Mouse (Mus musculus) thymus, adult 2 months (tissue): ENCODE results near the gene Scrn1. TPM values are rescaled to one million over a fixed set of nuclear protein-coding genes. Genes with fewer than 3 reads are reported as not detected.

Experiments used
- DNase-seq: peaks from one replicate; pipeline ENCODE4 v3.0.0; 2021
- H3K27ac ChIP-seq: fragments of 200-500 bp; 2 replicates; pipeline ENCODE4 v1.5.1; 2012; ENCODE audit warnings: low read length, control low read depth; ENCODE audit not compliant: control insufficient read depth, insufficient read depth
- H3K27me3 ChIP-seq: fragments of 200-500 bp; 2 replicates; pipeline ENCODE4 v1.6.1; 2012; ENCODE audit warnings: mild to moderate bottlenecking, low read length, moderate library complexity, mixed read lengths; ENCODE audit not compliant: control insufficient read depth, insufficient read depth
- H3K36me3 ChIP-seq: fragments of 200-500 bp; 2 replicates; pipeline ENCODE4 v1.6.1; 2012; ENCODE audit warnings: mild to moderate bottlenecking, low read length, moderate library complexity; ENCODE audit not compliant: control insufficient read depth, insufficient read depth
- H3K4me1 ChIP-seq: fragments of 200-500 bp; replicated peaks from 2 replicates; pipeline ENCODE4 v1.6.1; 2012; ENCODE audit warnings: low read length; ENCODE audit not compliant: control insufficient read depth, insufficient read depth
- H3K4me3 ChIP-seq: fragments of 200-500 bp; 2 replicates; pipeline ENCODE4 v1.5.1; 2012; ENCODE audit warnings: mild to moderate bottlenecking, low read length, control low read depth, moderate library complexity; ENCODE audit not compliant: control insufficient read depth, insufficient read depth
- CTCF ChIP-seq: fragments of 200-500 bp; IDR thresholded peaks from 2 replicates; pipeline ENCODE4 v1.5.1; 2012; ENCODE audit warnings: mild to moderate bottlenecking, control low read depth, low read length, moderate library complexity, borderline replicate concordance; ENCODE audit not compliant: control insufficient read depth, poor library complexity, insufficient read depth; ENCODE audit errors: extremely low read depth
- POLR2A ChIP-seq: fragments of 200-500 bp; IDR thresholded peaks from 2 replicates; pipeline ENCODE4 v1.6.1; 2012; ENCODE audit warnings: mild to moderate bottlenecking, low read length, control low read depth, moderate library complexity; ENCODE audit not compliant: control insufficient read depth, poor library complexity, insufficient read depth; ENCODE audit errors: extremely low read depth
- WGBS: fragments of 180-500 bp; shearing (Covaris S2); methylation state at CpG from one replicate; pipeline ENCODE4 v1.1.7; 2018; 5-methylcytosine and 5-hydroxymethylcytosine counted together
- polyA plus RNA-seq: library from polyadenylated mRNA; depleted of rRNA; stranded (reverse); fragments of >200 nt; gene quantifications from 2 replicates; pipeline ENCODE4 v1.2.3, GENCODE M21; 2012

The Scrn1 gene
- polyA plus RNA-seq, 1 experiment: 0.55 TPM

DNA sequence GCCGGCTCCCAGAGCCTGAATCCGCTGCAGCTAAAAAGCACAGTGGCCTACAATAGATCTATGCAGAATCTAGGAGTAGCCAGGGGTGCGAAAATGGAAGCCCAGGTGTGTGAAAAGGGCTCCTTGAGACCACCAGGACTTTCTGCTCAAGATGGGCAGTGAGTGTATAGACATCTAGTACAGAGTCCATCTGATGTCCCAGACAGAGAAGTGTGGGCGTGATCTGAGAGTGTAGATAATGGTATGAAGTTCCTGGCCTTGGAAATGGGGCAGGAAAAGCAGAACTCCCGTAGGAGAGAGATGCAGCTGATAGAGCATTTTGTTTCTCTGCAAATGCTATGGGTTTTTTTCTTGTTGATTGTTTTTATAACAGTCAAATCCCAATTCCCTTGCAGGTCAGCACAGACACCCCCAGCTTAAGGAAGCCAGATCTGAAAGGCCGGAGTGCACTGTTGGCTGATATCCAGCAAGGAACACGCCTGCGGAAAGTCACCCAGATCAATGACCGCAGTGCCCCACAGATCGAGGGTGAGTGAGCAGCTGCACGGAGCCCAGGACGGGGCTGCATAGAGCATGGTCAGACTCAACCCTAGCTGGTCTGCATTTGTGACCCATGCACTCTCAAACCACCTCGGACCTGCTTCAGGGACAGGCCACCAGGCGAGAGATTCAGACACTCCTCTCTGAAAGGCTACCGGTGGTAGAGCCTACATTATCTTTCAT, 84.7 kb downstream of the Scrn1 start:
- Histone ChIP-seq H3K4me1 (peaks cover 2% of the 10 kb centered on the region; the same call in 1 of the 2 replicates), H3K36me3 (no peaks in the 10 kb centered on the region), H3K27ac (no peak overlapping the region), H3K4me3 (no peak overlapping the region), H3K27me3 (no peaks in the 10 kb centered on the region)
- TF ChIP-seq CTCF: no peak
- no peak for TF ChIP-seq POLR2A
- no peak for DNase-seq
- 93% methylated on average over 15 of the region's 15 CpGs for WGBS

GRCm38 (mm10) chr6:54478646-54479324, 87.5 kb downstream of the Scrn1 start:
- no peak overlapping the region for H3K4me3 ChIP-seq
- 86% methylated on average over 5 of the region's 5 CpGs for WGBS

GRCm38 (mm10) chr6:54475926-54476667, 90.2 kb downstream of the Scrn1 start:
- Histone ChIP-seq H3K27ac (no peak overlapping the region), H3K36me3 (no peaks in the 10 kb centered on the region), H3K4me3 (no peak overlapping the region), H3K4me1 (no peaks in the 10 kb centered on the region), H3K27me3 (no peaks in the 10 kb centered on the region)
- no peak for TF ChIP-seq POLR2A
- no peak for TF ChIP-seq CTCF
- DNase-seq: no peak
- WGBS: 96% methylated on average over 19 of the region's 19 CpGs

More at GRCm38 (mm10) chr6:54478646-54479324, 87.5 kb downstream of the Scrn1 start:
- no peaks in the 10 kb centered on the region for H3K4me1 ChIP-seq
- H3K27me3 ChIP-seq: no peaks in the 10 kb centered on the region
- DNase-seq: no peak
- no peak overlapping the region for H3K27ac ChIP-seq
- no peaks in the 10 kb centered on the region for H3K36me3 ChIP-seq
- TF ChIP-seq POLR2A (no peak), CTCF (no peak)

DNA sequence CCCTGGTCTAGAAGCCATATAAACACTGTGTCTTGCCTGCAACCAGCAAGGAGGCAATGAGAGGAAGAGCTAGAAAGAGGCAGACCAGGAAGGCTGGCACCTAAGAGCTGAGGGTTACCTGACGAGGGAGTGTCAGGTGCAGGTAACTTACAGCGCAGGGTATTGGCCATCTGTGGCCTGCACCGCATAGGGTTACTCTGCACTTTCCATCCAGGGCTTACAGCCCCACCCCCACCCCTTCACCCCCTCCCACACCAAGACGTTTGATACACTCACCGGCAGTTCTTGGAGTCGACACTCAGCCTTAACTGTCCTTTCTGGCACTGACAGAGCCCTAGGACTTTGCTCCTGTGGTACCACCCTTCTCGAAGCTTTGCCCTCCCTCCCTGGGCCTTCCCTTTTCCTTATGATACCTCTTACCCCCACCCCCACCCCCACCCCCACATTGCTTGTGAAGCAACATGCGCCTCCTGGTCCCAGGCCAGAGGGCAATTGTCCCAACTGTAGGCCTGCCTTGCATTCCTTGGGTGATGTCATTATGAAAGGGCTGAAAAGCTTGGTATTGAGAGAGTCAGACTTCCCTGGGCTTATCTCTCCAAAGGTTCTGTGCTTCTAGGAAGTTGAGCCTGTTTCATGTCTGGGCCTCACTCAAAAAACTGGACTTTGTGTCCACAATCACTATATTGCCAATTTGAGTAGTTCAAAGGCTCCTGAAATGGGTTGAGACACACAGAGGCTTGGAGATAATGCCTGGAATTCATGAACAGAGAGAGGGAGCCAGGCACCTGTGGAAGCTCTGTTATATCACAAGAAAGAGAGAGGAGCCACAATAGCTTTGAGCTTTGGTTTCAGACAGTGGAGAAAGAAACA, 93.2 kb downstream of the Scrn1 start:
- 80% methylated on average over 8 of the region's 8 CpGs for WGBS
- Histone ChIP-seq H3K27me3 (no peaks in the 10 kb centered on the region), H3K27ac (no peak overlapping the region), H3K4me1 (no peaks in the 10 kb centered on the region), H3K36me3 (no peaks in the 10 kb centered on the region), H3K4me3 (no peak overlapping the region)
- TF ChIP-seq CTCF (no peak), POLR2A (no peak)
- no peak for DNase-seq

DNA sequence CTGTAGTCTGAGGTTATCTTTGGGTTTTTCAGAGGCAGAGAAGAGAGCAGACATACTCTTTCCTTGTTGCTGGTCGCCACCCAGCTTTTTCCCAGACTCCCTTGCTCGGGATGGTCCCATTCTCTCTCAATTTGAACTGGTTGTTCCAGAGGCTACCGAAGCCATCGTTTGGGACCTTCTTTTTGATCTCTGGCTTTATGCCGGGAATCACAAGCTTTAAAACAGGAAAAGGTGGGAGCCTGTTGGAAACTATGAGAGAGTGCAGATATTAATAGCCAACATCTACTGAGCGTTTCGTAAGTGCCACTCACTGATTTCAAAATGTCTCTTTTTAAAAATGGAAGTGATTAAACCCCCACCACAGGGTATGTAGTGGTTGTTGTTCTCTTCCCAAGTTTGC, 94.4 kb downstream of the Scrn1 start:
- no peak for DNase-seq
- H3K27ac ChIP-seq: no peak overlapping the region
- H3K4me1 ChIP-seq: no peaks in the 10 kb centered on the region
- no peaks in the 10 kb centered on the region for H3K27me3 ChIP-seq
- TF ChIP-seq POLR2A: no peak
- TF ChIP-seq CTCF: no peak
- H3K4me3 ChIP-seq: no peak overlapping the region
- H3K36me3 ChIP-seq: no peaks in the 10 kb centered on the region
- 85% methylated on average over 7 of the region's 7 CpGs for WGBS
